In genomic region chr3:36569836-36570235, GRCm38 (mm10) we compare ENCODE assay signal across 9 mouse cellular contexts. TPM values are rescaled to one million over a fixed set of nuclear protein-coding genes. Genes with fewer than 3 reads are reported as not detected.
A peak's percentile ranks its signal among the peaks of the same experiment; 100 is the strongest.
DNase-seq lines count a peak whose midpoint lies in the region; ATAC-seq and TF ChIP-seq lines count a peak whose summit lies in the region.
"Had no signal": no experiment of that assay in that cellular context is flagged by ENCODE, and none has a peak within 500 bp of the region (broad histone marks: within the 10 kb centered on the region; RNA-seq: fewer than 3 reads in every experiment).

No protein-coding gene starts in this region.

- ATAC-seq in heart, postnatal 0 days (ENCODE audit: insufficient read depth, low read depth), result no peak
- no peak for ATAC-seq in hindbrain, embryonic 12.5 days (ENCODE audit: low FRiP score)
- peak; percentile 35 for ATAC-seq in liver, postnatal 0 days
- no peak for ATAC-seq in inflammation-experienced regulatory T-cells, adult 6 months

- peak overlapping the region; percentile 92 for H3K4me3 ChIP-seq in heart, postnatal 0 days (ENCODE audit: low read depth, low read length)
- peak overlapping the region; percentile 79 for H3K4me3 ChIP-seq in hindbrain, embryonic 12.5 days
- peak overlapping the region; percentile 99 for H3K4me3 ChIP-seq in liver, postnatal 0 days (ENCODE audit: low read depth, low read length)

- no peak for DNase-seq in heart, postnatal 0 days (ENCODE audit: low spot score)
- DNase-seq in heart, postnatal 14 days, result no peak
- peak; percentile 54 for DNase-seq in c-Kit-negative CD71-positive TER-119-positive erythroid progenitor cells, embryonic 14.5 days (ENCODE audit: low read depth, low spot score)
- DNase-seq in liver, postnatal 0 days, result peak; percentile 29
- no peak for DNase-seq in embryo, embryonic 10 days (ENCODE audit: low spot score)
- no peak for DNase-seq in adrenal gland, adult (ENCODE audit: inconsistent age in 2 of 2, low spot score in 1 of 2)
- DNase-seq: cerebellum, adult 9-11 months had no signal

- no peak for TF ChIP-seq CTCF in heart, postnatal 0 days (IDR thresholded peaks at IDR 0.05; ENCODE audit: low read depth)
- no peak for TF ChIP-seq CTCF in liver, postnatal 0 days (IDR thresholded peaks at IDR 0.05; ENCODE audit: low read depth)

- peaks cover 38% of the 10 kb centered on the region for H3K36me3 ChIP-seq in heart, postnatal 0 days (replicated peaks; ENCODE audit: control insufficient read depth, insufficient read depth, low read length)
- peaks cover 46% of the 10 kb centered on the region for H3K36me3 ChIP-seq in hindbrain, embryonic 12.5 days
- H3K36me3 ChIP-seq in liver, postnatal 0 days (replicated peaks; ENCODE audit: insufficient read depth, low read length), result peaks cover 54% of the 10 kb centered on the region

- intact Hi-C loops in heart, postnatal 14 days (cut with DNase I), result loop anchor here (2.0 kb wide), 1 partner anchor 17 kb away; the partner anchor contains the start of gene Exosc9

- H3K27ac ChIP-seq in heart, postnatal 0 days (ENCODE audit: low read depth), result no peak overlapping the region
- H3K27ac ChIP-seq in hindbrain, embryonic 12.5 days, result no peak overlapping the region
- peak overlapping the region; percentile 81; the same call in 1 of the 2 replicates for H3K27ac ChIP-seq in liver, postnatal 0 days (ENCODE audit: low read depth)

- H3K4me2 ChIP-seq in heart, postnatal 0 days (ENCODE audit: low read depth, low read length), result peak overlapping the region; percentile 99
- peak overlapping the region; percentile 98 for H3K4me2 ChIP-seq in hindbrain, embryonic 12.5 days (replicated peaks)
- H3K4me2 ChIP-seq in liver, postnatal 0 days (ENCODE audit: low read depth, low read length), result peak overlapping the region; percentile 96

- H3K9me3 ChIP-seq in heart, postnatal 0 days (replicated peaks; ENCODE audit: control insufficient read depth, low read length), result no peaks in the 10 kb centered on the region
- no peaks in the 10 kb centered on the region for H3K9me3 ChIP-seq in hindbrain, embryonic 12.5 days (replicated peaks)
- no peaks in the 10 kb centered on the region for H3K9me3 ChIP-seq in liver, postnatal 0 days (ENCODE audit: low read length)

- TF ChIP-seq EP300 in heart, postnatal 0 days (IDR thresholded peaks at IDR 0.05; ENCODE audit: low read depth), result no peak
- peak; percentile 57 for TF ChIP-seq EP300 in liver, postnatal 0 days (IDR thresholded peaks at IDR 0.05; ENCODE audit: low read depth)

- WGBS in heart, postnatal 0 days, result 63% methylated on average over 5 of the region's 5 CpGs
- 92% methylated on average over 5 of the region's 5 CpGs for WGBS in hindbrain, embryonic 12.5 days
- whole genome bisulfite sequencing in liver, postnatal 0 days (ENCODE audit: insufficient replicate concordance), result 58% methylated on average over 5 of the region's 5 CpGs

- 0 out of 2 replicates have a peak overlapping the region, but pooled peaks have one; percentile 0 for H3K9ac ChIP-seq in heart, postnatal 0 days (replicated peaks; ENCODE audit: low read depth, low read length)
- H3K9ac ChIP-seq in hindbrain, embryonic 12.5 days, result peak overlapping the region; percentile 71
- H3K9ac ChIP-seq in liver, postnatal 0 days (replicated peaks), result peak overlapping the region; percentile 95

- H3K27me3 ChIP-seq in heart, postnatal 0 days (ENCODE audit: control insufficient read depth, insufficient read depth, low read length), result no peaks in the 10 kb centered on the region
- no peaks in the 10 kb centered on the region for H3K27me3 ChIP-seq in hindbrain, embryonic 12.5 days
- no peaks in the 10 kb centered on the region for H3K27me3 ChIP-seq in liver, postnatal 0 days (ENCODE audit: insufficient read depth, low read length)

- H3K4me1 ChIP-seq in heart, postnatal 0 days (ENCODE audit: control insufficient read depth, insufficient read depth), result peaks cover 23% of the 10 kb centered on the region
- peaks cover 23% of the 10 kb centered on the region for H3K4me1 ChIP-seq in hindbrain, embryonic 12.5 days
- H3K4me1 ChIP-seq in liver, postnatal 0 days (ENCODE audit: insufficient read depth), result no peaks in the 10 kb centered on the region

RNA-seq across cellular contexts. Expression of gene Ccna2, which starts 2.1 kb away (rescaled TPM):
- 172 and 290 TPM in 2 replicates for total RNA-seq in heart, postnatal 0 days (2014; rRNA removed; ENCODE audit: low replicate concordance)
- polyA plus RNA-seq in heart, postnatal 0 days (2015; fragmentation: Nextera tagmentation; extraction: Ambion mirVana), result 41.9 and 44.0 TPM in 2 replicates
- total RNA-seq in heart, postnatal 14 days (2021), result 10 to 100 TPM in 1 of 2 experiments, 1 to 10 TPM in 1; 7.7 to 13.6 TPM
- polyA plus RNA-seq in hindbrain, embryonic 12.5 days (2016; fragmentation: Nextera tagmentation; extraction: Ambion mirVana), result 132 and 138 TPM in 2 replicates
- 93.0 and 96.3 TPM in 2 replicates for polyA plus RNA-seq in liver, postnatal 0 days (2015; fragmentation: Nextera tagmentation; extraction: Ambion mirVana)
- 10 to 100 TPM in 1 of 3 experiments, 1 to 10 TPM in 2; 2.7 to 42.2 (median 4.1) TPM for polyA plus RNA-seq in inflammation-experienced regulatory T-cells, adult 6 months (2017; shearing (Covaris generic))

RNA-seq across cellular contexts. Expression of gene Exosc9, which starts 17.4 kb away (rescaled TPM):
- total RNA-seq in heart, postnatal 0 days (2014; rRNA removed; ENCODE audit: low replicate concordance), result 22.6 and 31.7 TPM in 2 replicates
- polyA plus RNA-seq in heart, postnatal 0 days (2015; fragmentation: Nextera tagmentation; extraction: Ambion mirVana), result 39.6 and 40.9 TPM in 2 replicates
- 10 to 100 TPM; 19.6 to 21.5 TPM for total RNA-seq in heart, postnatal 14 days (2021)
- 73.4 and 82.6 TPM in 2 replicates for polyA plus RNA-seq in hindbrain, embryonic 12.5 days (2016; fragmentation: Nextera tagmentation; extraction: Ambion mirVana)
- 22.9 and 24.8 TPM in 2 replicates for polyA plus RNA-seq in liver, postnatal 0 days (2015; fragmentation: Nextera tagmentation; extraction: Ambion mirVana)
- 10 to 100 TPM; 44.0 to 62.2 (median 49.6) TPM for polyA plus RNA-seq in inflammation-experienced regulatory T-cells, adult 6 months (2017; shearing (Covaris generic))

RNA-seq across cellular contexts. Expression of gene Bbs7, which starts 43.4 kb away (rescaled TPM):
- total RNA-seq in heart, postnatal 0 days (2014; rRNA removed; ENCODE audit: low replicate concordance), result 0.50 and 6.0 TPM in 2 replicates
- polyA plus RNA-seq in heart, postnatal 0 days (2015; fragmentation: Nextera tagmentation; extraction: Ambion mirVana), result 7.9 and 8.2 TPM in 2 replicates
- total RNA-seq in heart, postnatal 14 days (2021), result 1 to 10 TPM; 5.3 to 7.2 TPM
- polyA plus RNA-seq in hindbrain, embryonic 12.5 days (2016; fragmentation: Nextera tagmentation; extraction: Ambion mirVana), result 20.3 and 24.7 TPM in 2 replicates
- polyA plus RNA-seq in liver, postnatal 0 days (2015; fragmentation: Nextera tagmentation; extraction: Ambion mirVana), result 3.4 and 3.9 TPM in 2 replicates
- 1 to 10 TPM in 1 of 3 experiments, under 1 TPM in 1, not detected in 1; 0.39 to 1.0 TPM for polyA plus RNA-seq in inflammation-experienced regulatory T-cells, adult 6 months (2017; shearing (Covaris generic))

RNA-seq across cellular contexts. Expression of gene Gm11549, which starts 48.2 kb away (rescaled TPM):
- total RNA-seq in heart, postnatal 0 days (2014; rRNA removed; ENCODE audit: low replicate concordance), result 0.66 TPM in 1 of 2 replicates, not detected in the other
- 0.07 and 0.26 TPM in 2 replicates for polyA plus RNA-seq in heart, postnatal 0 days (2015; fragmentation: Nextera tagmentation; extraction: Ambion mirVana)
- not detected for total RNA-seq in heart, postnatal 14 days (2021)
- polyA plus RNA-seq in hindbrain, embryonic 12.5 days (2016; fragmentation: Nextera tagmentation; extraction: Ambion mirVana), result 0.17 and 0.36 TPM in 2 replicates
- not detected in 2 replicates for polyA plus RNA-seq in liver, postnatal 0 days (2015; fragmentation: Nextera tagmentation; extraction: Ambion mirVana)
- polyA plus RNA-seq in inflammation-experienced regulatory T-cells, adult 6 months (2017; shearing (Covaris generic)), result not detected

Comparison
In these comparisons a context has a peak if more than half of its experiments do, and no peak if none do; other contexts are left out.
1. DNase-seq: peak in c-Kit-negative CD71-positive TER-119-positive erythroid progenitor cells, embryonic 14.5 days (single experiment) and liver, postnatal 0 days (single experiment); none in heart, postnatal 0 days (single experiment), heart, postnatal 14 days (0 of 2), embryo, embryonic 10 days (single experiment) and adrenal gland, adult (0 of 2).
2. H3K9ac ChIP-seq: peak in every context shown above with its lines; median percentile 95 in liver, postnatal 0 days; 71 in hindbrain, embryonic 12.5 days; 0 in heart, postnatal 0 days.
3. Peak in every context shown above with its lines, with median percentiles within 50 percentile points of each other: H3K4me2 ChIP-seq and H3K4me3 ChIP-seq.